Mouse (Mus musculus) right cerebral cortex, postnatal 14 days (tissue): ENCODE data around the gene Rheb.
A peak's percentile ranks its signal among the peaks of the same experiment; 100 is the strongest.
"Not testable (repeated sequence)": the region's sequence is repeated elsewhere in the genome, so short reads cannot be mapped to it uniquely, and the experiment has no call there.

Source experiments
- DNase-seq: peaks from one replicate; pipeline ENCODE4 v3.0.0; 2022

Rheb gene

DNA sequence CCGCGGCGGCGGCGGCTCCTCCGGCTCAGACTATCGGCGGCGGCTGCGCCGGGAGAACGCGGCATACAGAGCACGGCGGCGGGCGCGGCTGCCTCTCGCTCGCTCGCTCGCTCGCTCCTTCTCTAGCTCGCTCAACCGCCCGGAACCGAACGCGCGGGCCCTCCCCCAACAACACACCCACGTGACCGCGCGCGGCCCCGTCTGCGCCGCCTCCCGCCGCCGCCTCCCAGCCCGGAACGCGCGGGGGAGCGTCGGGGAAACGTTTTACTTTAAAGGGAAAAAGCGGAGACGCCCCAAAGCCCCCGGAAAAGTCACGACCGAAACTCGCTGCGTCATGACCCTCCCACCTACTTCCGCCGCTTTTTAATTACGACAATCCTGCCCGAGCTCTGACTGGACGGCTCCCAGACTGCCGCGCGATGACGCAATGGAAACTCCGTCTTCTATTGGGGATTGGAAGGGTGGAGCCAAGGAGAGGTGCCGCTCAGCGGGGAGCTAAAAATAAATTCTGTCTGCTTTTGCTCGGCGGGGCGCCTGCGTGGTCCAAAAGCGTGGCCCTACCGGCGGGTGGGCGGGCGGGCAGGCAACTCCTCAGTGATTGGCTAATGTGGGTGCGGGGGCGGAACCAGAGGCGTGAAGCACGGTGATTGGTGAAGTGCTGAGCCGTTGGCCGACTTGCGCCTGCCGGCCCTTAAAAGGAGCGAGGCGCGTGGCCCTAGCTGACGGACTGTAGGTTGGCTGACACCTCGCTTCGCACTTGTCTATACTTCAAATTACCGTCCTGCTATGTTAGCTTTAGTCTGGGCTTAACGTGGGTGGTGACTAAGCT is at the start of gene Rheb:
Rheb (minus strand) TSS at position 351 of the 829 bp plus-strand sequence.
- peak; percentile 99 for DNase-seq

DNA sequence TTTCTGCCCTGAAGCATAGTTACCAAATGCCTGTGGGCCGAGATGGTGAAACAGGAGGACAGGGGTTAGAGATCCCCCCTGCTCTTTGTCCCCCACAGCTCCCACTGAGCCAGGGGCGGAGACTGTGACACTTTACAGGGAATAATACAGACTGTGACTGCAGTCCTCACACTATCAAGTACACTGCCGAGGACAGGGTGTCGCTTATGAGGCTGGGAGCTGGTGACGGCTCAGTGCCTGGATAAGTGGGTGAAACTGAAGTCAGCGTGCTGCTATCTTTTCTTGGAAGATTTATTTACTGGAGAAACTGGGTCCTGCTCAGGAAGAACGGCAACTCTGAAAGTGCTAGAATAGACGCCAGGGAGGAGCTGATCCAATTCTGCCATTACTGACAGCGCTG is 47.4 kb upstream of the Rheb start:
- no peak for DNase-seq

DNA sequence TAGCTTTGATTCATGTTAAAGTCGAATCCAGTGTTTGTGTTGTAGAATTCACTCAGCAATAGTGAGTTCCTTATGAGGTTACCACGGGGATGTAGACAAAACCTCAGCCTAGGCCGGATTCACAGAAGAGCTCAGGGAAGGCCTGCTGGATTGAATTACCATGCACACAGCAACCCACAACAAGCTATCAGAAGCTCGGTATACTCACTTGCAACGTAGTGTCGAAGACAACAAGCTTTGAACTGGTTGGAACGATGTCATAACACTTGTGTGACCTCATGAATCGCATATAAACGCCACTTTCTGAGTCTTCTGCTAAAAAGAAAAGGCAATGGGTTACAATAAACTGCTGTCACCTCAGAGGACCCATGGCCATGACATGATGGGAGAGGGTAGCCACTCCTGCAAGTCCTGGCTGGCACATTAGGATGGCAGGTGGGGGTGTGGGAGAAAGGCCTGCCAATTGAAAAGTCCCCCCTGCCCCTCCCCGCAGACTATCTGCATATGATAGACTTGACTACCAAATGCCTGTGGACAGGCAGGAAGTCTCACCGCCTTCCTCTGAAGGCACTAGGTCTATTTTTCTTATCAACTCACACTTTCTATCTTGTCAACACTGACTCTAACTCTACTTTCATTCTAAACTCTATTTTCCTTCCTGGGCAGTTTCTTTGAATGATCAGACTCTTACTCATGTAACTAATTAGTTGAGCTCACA is 46.6 kb upstream of the Rheb start:
- no peak for DNase-seq

DNA sequence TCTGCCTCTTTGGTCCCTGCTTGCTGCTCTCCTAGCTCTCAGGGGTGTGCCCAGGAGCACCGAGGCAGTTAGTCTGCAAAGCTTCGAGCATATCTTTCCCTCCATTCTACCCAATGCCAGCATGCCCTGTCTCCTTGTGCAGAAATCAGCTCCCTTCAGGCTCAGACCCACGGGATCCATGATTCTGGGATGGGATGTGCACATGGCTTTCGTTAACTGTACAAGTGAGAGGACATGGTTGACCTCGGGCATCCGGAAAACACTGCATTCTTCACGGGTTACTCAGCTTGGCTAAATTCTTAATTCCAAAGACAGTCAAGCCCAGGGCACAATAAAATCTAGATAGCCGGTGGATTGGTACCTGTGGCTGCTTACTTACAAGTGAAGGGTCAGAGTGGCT is 44.8 kb upstream of the Rheb start:
- DNase-seq, result no peak

DNA sequence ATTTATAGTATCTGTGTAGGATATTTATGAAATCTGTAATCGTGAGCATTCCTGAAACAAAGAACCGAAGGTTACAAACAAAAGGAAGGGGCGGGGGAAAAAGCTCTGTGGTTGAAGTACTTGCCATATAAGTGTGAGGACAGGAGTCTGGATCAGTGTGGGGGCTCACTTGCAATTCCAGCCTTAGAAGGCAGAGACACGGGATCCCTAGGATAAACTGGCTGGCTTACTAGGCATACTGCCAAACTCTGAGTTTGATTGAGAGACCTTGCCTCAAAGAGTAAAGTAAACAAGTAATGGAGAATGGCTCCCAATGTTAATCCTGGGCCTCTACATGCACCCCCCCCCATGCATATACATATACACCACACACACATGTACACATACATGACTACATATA is 36.3 kb upstream of the Rheb start:
- no peak for DNase-seq

DNA sequence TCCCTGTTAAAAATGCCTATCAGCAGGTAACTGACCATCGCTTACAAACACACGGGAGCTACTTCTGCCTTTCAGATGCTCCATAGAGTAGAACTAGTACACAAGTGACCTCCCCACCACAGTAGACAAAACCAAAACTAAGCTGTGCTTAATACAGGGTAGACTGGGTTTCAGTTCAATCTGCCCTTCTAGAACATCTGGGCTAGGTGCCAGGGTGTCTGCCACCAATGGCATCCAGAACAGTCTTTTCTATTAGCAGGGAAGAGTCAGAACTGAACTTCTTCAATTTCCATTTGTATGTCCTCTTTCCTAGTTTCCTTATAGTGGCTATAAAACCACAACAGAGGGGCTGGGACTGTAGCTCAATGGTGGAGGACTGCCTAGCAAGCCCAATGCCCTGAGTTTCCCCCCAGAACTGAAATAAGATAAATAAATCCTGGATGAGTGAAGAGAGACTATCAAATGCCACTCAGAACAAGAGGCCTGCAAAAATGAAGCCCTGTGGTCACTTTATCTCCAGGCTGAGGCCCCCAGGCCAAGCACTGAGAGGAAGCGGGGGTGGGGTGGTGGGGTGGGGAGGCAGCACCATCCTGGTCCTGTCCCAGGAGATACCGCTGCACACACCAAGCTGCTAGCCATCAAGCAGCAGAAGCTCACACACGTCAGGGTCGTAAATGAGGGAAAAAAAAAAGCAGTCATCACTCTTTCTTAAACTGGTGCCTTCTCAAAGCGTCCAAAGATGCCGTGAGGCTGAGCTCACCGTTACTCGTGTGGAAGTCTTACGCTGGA is 35.6 kb upstream of the Rheb start:
- DNase-seq, result no peak

DNA sequence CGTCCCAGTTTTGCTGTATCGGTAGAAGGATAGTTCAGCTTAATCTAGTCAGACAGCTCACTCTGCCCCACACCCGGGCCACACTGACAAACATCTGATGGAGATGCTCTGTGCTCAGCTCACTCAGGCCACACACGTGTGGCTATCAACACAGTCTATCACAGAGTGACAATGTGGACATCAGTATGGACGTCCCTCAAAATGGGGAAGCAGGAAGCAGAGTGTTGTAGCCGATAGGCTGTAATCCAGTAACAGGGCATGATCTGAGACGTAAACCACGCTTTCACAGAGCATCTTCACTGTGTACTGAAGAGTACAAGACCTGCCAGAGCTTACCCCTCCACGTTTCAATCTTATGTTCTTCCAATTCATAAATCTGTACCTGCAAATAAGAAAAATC is 34.2 kb upstream of the Rheb start:
- no peak for DNase-seq

DNA sequence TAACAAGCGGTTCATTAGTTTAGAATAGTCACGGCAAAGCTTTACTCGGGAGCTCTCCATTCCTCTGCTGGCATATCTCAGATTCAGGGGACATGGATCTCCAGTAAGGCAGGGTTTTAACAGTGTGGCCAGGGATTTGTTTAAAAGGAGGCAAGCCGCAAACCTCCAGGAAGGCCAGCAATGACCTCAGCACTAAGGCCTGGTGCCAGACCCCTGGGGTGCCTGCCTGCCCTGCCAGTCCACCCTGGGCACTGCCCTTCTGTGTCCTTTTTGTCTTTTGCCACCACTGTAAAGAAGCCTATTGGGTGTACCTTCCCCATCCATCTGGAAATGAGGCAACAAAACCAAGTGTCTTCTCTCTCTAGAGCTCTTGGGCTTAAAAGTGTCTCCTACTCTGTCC is 31.7 kb upstream of the Rheb start:
- no peak for DNase-seq

DNA sequence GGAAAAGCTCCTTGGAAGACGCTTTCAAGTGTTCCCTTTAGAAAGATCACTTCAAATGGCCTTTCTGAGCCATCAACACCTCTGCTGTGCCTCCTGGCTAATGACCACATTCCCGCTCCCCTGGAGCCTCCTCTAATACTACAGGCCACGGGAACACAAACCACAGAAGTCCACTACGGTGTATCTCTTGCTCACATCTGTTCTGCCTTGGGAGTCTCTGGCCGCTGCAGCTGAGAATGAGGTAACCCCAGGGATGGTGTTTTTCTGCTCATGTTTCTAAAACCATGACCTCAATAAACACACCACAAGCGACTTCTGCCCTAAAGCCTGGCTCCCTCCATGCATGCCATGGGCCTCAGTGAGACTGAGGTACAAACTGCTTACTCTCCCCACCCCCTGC is 30.8 kb upstream of the Rheb start:
- no peak for DNase-seq

DNA sequence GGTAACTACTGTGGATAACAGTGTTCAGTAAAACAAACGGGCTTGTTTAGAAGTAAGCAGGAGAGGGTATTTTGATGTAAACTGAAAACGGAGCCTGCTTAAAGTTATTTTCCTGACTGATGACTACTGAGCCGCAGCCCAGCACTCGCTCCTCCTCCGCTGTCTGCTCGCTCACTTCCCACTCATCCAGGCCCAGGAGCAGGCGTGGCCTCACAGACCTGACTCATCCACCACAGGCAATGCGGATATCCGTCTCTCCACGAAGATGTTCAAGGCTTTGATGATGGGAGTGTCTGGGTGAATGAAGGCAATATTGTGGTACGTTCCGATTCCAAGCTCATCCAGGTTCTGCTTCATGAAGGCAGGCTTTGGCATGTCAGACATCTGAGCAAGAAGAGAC is 28.9 kb upstream of the Rheb start:
- peak; percentile 40 for DNase-seq

DNA sequence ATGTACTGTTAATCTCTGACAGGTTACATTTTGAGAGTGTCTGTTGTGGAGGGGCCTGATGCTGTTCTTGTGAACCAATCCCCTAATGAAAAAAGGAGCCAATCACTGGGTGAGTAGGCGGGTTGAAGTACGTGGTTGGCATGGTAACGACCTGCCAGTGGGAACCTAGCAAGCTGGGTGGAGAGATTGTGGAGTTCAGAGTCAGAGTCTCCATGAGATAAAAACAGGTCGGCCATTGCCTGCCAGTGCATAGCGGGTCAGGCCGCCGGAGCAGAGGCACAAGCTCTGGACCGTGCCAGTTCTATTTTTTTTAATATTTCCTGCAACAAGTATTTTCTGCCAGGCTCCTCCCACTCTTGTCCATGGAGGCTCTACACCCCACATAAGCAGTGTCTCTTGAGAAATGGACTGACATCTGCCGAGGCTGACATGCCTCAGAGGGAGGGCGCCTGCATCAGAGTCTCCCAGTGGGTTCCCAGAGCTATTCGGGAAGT is 27.4 kb upstream of the Rheb start:
- DNase-seq, result no peak

DNA sequence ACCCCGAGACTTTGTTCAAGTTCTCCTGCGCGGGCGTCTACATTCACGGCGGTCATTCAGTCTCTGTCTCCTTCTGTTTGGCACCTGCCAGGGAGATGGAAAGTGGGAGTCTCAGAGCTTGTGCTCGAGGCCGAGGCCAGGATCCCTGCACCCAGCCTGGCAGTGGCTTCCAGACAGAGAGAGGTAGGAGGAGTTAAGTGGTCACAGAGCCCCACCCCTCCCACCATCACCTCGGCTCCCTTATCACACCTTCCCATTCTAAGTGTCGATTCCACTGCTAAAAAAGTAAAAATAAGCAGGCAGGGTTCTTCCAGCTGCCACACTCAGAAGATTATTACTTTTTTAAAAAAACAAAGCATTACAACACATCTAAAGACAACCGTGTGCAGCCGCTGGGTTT is 21.4 kb upstream of the Rheb start:
- no peak for DNase-seq

DNA sequence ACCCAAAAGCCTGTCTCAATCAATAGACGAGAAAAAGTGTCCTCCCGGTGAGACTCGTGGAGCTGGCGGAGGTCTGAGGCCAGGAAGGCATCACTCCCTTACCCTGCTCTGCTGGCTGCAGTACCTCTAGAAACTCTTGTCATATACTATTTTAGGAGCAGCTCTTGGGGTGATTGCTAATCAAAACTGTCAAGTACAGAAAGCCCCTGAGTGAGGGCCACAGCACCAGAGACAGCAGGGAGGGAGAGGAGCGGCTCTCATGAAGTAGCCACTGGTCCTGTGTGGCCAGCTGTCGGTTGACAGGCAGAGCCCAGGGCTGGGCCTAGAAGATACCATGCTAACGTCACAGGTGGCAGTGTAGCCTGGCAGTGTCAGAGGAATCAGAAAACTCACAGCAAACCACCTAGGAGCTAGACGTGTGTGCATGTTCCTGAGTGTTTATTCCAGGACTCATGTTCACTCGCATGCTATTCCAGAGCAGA is 19.1 kb upstream of the Rheb start:
- no peak for DNase-seq

DNA sequence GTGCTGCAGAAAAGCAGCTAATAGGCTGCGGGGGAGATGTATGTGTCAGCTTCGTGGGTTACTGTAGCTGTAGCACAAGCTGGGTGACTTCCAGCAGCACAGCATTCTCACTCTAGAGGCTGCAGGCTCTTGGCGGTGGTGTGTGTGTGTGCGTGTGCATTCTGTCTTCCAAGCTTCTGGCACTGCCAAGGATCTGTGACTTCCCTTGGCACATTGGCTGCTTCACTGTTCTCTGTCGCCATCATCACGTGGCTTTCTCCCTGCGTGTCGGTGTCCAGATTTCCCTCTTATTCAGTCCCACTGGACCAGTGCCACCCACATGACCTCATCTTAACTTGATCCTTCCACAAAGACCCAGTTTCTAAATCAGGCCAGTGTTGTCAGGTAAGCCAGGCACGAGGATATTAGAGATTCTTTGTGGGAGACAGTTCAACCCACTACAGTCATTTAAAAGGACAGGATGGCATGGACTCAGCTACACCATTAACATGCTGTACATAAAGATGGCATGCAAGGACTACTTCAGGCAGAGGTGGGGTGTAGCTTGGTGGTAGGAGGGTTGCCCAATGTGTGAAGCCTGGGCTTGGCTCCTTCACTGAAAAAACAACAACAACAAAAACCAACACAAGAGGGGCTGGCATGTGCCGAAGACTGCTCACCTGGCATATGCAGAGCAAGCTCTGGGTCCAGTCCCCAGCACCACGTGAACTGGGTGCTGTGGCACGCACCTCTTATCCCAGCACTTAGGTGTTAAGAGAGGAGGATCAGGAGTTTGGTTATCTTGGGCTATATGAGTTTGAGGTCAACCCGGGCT is 18.4 kb upstream of the Rheb start:
- DNase-seq, result peak; percentile 65

DNA sequence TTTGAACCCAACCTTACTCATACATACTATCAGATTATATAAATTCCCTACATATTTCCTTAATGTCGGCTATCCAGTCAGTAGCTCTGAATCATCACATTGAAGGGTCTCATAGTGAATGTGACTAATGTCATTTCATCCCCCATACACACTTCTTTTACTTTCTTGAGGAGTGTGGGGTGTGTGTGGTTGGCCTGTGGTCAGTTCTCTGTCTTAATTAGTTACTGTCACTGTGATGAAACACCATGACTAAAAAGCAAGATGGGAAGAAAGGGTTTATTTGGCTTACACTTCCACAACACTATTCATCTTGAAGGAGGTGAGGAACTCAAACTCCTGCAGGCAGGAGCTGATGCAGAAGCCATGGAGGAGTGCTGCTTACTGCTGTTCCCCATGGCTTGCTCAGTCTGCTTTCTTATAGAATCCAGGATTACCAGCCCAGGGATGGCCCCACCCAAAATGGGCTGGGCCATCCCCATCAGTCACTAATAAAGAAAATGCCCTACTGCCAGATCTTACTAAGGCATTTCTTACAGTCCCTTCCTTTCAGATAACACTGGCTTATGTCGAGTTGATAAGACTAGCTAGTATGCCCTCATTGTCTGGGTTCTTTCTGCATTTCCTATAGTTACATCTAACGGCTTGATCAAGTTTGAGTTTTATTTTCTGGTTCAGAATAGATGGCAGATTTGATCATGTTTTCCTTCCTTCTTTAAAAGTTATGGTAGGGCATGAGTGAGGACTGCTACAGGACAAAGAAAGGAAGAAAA is 17.5 kb upstream of the Rheb start:
- DNase-seq, result no peak

DNA sequence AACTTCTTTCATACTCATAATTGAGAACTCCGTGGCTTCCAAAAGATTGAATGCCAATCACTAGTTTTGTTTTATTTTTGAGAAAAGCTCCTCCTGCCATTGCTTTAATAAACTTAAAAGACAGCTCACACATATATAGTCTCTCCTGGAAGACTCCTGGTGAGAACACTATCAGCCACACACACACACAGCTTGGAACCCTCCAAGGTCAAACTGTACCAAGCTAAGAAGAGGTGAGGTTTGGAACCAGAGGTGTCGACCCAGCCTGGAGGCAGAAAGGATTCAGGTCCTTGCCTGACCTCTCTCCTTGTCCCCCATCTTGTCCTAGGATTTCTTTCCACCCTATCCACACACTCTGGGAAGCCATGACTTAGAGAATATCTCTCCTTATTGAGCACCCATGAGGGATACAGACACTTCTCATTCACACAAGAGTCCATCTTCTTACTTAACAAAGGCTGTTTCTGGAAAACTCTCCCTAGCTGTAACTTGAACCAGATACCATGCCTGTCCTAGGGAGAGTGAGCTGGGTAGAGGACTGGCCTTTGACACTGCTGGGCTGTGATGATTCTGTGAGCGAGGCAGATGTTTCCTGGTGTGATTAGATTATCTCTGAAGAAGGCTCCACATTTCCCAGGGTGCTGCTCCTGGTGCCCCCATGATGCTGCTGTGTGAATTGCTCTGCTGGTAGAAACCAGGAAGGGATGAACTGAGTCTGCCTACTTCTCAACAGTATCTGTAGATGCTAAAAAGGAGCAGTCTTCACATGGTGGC is 12.6 kb upstream of the Rheb start:
- no peak for DNase-seq

DNA sequence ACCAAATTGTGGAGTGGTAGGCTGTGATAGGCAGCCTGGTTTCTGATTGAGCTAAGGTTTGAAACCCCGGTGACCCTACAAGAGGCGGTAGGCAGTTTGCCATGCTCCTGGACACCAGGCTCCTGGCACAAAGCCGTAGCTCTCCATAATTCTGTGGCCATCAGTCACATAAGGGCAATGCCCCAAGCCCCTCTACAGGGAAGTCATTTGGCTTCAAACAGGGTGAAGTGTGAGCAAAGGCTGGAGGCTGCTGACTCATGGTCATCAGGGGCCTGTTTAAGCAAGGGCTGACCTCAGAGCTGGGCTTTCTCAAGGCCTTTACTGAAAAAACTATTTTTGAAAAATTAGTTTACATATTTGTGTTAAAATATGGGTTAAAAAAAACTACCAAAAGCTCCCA is 11.8 kb upstream of the Rheb start:
- DNase-seq, result no peak

DNA sequence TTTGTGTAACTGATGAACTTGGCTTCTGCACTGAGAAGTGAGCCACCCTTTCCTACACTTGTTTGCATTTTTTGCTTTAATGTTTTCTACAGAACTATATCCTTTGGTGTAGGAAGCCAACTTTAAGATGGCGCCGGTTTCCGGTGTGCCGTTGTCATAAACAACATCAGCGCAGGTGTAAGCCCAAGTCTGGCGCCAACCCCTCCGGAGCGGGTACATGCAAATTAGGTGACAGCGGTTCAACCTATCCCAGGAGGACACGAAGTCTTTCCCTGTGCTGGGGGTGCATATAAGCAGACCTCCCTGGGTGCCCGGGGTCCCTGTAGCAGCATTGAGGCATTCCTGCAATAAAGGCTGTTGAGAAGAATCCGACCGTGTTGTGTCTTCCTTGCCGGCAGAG is 5.8 kb upstream of the Rheb start:
- not testable (repeated sequence) for DNase-seq

DNA sequence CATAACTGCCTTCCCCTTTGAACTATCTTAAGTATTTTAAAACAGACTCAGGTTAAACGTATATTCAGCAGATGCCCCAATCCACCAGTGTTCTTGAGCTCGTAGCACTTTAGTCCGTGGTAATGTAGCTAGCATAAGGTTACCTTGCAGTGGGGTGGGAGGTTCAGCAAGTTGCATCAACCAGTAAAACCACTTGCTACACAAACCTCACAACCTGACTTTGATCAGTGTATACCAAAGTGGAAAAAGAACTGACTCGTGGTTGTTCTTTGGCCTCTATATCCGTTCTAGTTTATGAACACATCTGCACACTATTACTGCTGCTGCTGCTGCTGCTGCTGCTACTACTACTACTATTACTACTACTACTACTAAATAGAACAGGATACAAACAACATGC is 1.4 kb upstream of the Rheb start:
- DNase-seq, result no peak

DNA sequence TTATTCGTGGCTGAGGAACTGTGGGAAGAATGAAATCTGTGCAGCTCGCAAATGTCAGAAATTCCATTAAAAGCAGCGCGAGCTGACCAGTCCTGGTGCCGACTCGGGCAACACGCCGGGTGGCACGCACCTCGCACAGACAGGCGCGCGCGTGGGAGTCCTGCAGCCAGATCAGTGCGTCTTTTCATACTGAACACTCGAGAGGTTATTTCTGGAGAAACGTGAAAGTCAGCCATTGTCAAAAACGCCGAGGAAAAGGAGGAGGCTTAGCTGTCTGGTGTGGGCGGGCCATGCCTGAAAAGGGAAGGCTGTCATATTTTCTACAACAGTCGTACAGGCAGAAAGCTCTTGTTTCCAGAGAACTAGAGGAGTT is 665 bp upstream of the Rheb start:
- DNase-seq, result peak; percentile 71
